Mouse (Mus musculus): ENCODE data around the gene Mgll. TPM values are rescaled to one million over a fixed set of nuclear protein-coding genes. Genes with fewer than 3 reads are reported as not detected.

Gene Mgll
- polyA plus RNA-seq, 1 experiment from 2014 or later = 72.1 TPM

GRCm38 (mm10) chr6:88811396-88811795 is 87.2 kb downstream of the Mgll start:
- 26% methylated on average over 7 of the region's 7 CpGs for WGBS
- Histone ChIP-seq H3K27me3 (replicated peaks) (no peaks in the 10 kb centered on the region), H3K9ac (replicated peaks) (no peak overlapping the region), H3K36me3 (no peaks in the 10 kb centered on the region), H3K4me3 (replicated peaks) (no peak overlapping the region), H3K4me2 (no peak overlapping the region), H3K4me1 (0 out of 2 replicates have a peak, but pooled peaks cover 4% of the 10 kb centered on the region), H3K9me3 (replicated peaks) (no peaks in the 10 kb centered on the region), H3K27ac (replicated peaks) (no peak overlapping the region)
- no peak for ATAC-seq (ENCODE audit: low FRiP score)

- no peaks in the 10 kb centered on the region for H3K27me3 ChIP-seq (replicated peaks)
- H3K36me3 ChIP-seq = no peaks in the 10 kb centered on the region
- ATAC-seq (ENCODE audit: low FRiP score) = no peak
- no peak overlapping the region for H3K9ac ChIP-seq (replicated peaks)
- no peak overlapping the region for H3K27ac ChIP-seq (replicated peaks)
- H3K9me3 ChIP-seq (replicated peaks) = no peaks in the 10 kb centered on the region
- 0 out of 2 replicates have a peak, but pooled peaks cover 4% of the 10 kb centered on the region for H3K4me1 ChIP-seq
- no peak overlapping the region for H3K4me3 ChIP-seq (replicated peaks)
- H3K4me2 ChIP-seq = no peak overlapping the region
- WGBS = 45% methylated on average over 7 of the region's 7 CpGs
Observed at GRCm38 (mm10) chr6:88811880-88812400, 87.7 kb downstream of the Mgll start.

GRCm38 (mm10) chr6:88812886-88813285 is 88.7 kb downstream of the Mgll start:
- Histone ChIP-seq H3K4me2 (no peak overlapping the region), H3K4me3 (replicated peaks) (no peak overlapping the region), H3K36me3 (no peaks in the 10 kb centered on the region), H3K27me3 (replicated peaks) (no peaks in the 10 kb centered on the region), H3K4me1 (0 out of 2 replicates have a peak, but pooled peaks cover 4% of the 10 kb centered on the region), H3K9me3 (replicated peaks) (no peaks in the 10 kb centered on the region), H3K9ac (replicated peaks) (no peak overlapping the region), H3K27ac (replicated peaks) (no peak overlapping the region)
- no peak for ATAC-seq (ENCODE audit: low FRiP score)
- 70% methylated on average over 3 of the region's 3 CpGs for WGBS

- Histone ChIP-seq H3K9ac (replicated peaks) (no peak overlapping the region), H3K4me2 (no peak overlapping the region), H3K4me1 (0 out of 2 replicates have a peak, but pooled peaks cover 4% of the 10 kb centered on the region), H3K36me3 (no peaks in the 10 kb centered on the region), H3K4me3 (replicated peaks) (no peak overlapping the region), H3K27me3 (replicated peaks) (no peaks in the 10 kb centered on the region), H3K27ac (replicated peaks) (no peak overlapping the region), H3K9me3 (replicated peaks) (no peaks in the 10 kb centered on the region)
- WGBS = 88% methylated on average over 10 of the region's 10 CpGs
- no peak for ATAC-seq (ENCODE audit: low FRiP score)
Observed at GRCm38 (mm10) chr6:88813832-88814231, 89.6 kb downstream of the Mgll start.

- no peak overlapping the region for H3K27ac ChIP-seq (replicated peaks)
- no peak overlapping the region for H3K9ac ChIP-seq (replicated peaks)
- H3K4me2 ChIP-seq = no peak overlapping the region
- no peaks in the 10 kb centered on the region for H3K27me3 ChIP-seq (replicated peaks)
- no peaks in the 10 kb centered on the region for H3K36me3 ChIP-seq
- H3K9me3 ChIP-seq (replicated peaks) = no peaks in the 10 kb centered on the region
- H3K4me3 ChIP-seq (replicated peaks) = no peak overlapping the region
- 38% methylated on average over 3 of the region's 3 CpGs for WGBS
- peak; percentile 53 for ATAC-seq (ENCODE audit: low FRiP score)
- H3K4me1 ChIP-seq = 0 out of 2 replicates have a peak, but pooled peaks cover 4% of the 10 kb centered on the region
Observed at GRCm38 (mm10) chr6:88815036-88815435, 90.8 kb downstream of the Mgll start.

- WGBS = 83% methylated on average over 3 of the region's 3 CpGs
Observed at GRCm38 (mm10) chr6:88815489-88815888, 91.3 kb downstream of the Mgll start.

GRCm38 (mm10) chr6:88816913-88817312 is 92.7 kb downstream of the Mgll start:
- no peak for ATAC-seq (ENCODE audit: low FRiP score)
- Histone ChIP-seq H3K9me3 (replicated peaks) (no peaks in the 10 kb centered on the region), H3K27ac (replicated peaks) (no peak overlapping the region), H3K36me3 (no peaks in the 10 kb centered on the region), H3K27me3 (replicated peaks) (no peaks in the 10 kb centered on the region), H3K4me3 (replicated peaks) (no peak overlapping the region), H3K9ac (replicated peaks) (no peak overlapping the region), H3K4me1 (0 out of 2 replicates have a peak, but pooled peaks cover under 1% of the 10 kb centered on the region), H3K4me2 (no peak overlapping the region)
- 79% methylated on average over 3 of the region's 3 CpGs for WGBS

More at GRCm38 (mm10) chr6:88815489-88815888, 91.3 kb downstream of the Mgll start:
- Histone ChIP-seq H3K27me3 (replicated peaks) (no peaks in the 10 kb centered on the region), H3K27ac (replicated peaks) (no peak overlapping the region), H3K4me3 (replicated peaks) (no peak overlapping the region), H3K4me1 (0 out of 2 replicates have a peak, but pooled peaks cover 4% of the 10 kb centered on the region), H3K9me3 (replicated peaks) (no peaks in the 10 kb centered on the region), H3K4me2 (no peak overlapping the region), H3K36me3 (no peaks in the 10 kb centered on the region), H3K9ac (replicated peaks) (no peak overlapping the region)
- no peak for ATAC-seq (ENCODE audit: low FRiP score)

- 64% methylated on average over 3 of the region's 3 CpGs for WGBS
- H3K27me3 ChIP-seq (replicated peaks) = no peaks in the 10 kb centered on the region
- H3K27ac ChIP-seq (replicated peaks) = no peak overlapping the region
- ATAC-seq (ENCODE audit: low FRiP score) = no peak
- no peaks in the 10 kb centered on the region for H3K36me3 ChIP-seq
- H3K9me3 ChIP-seq (replicated peaks) = no peaks in the 10 kb centered on the region
- no peak overlapping the region for H3K9ac ChIP-seq (replicated peaks)
- 0 out of 2 replicates have a peak, but pooled peaks cover 3% of the 10 kb centered on the region for H3K4me1 ChIP-seq
- no peak overlapping the region for H3K4me2 ChIP-seq
- H3K4me3 ChIP-seq (replicated peaks) = no peak overlapping the region
Observed at GRCm38 (mm10) chr6:88820853-88821252, 96.6 kb downstream of the Mgll start.

GRCm38 (mm10) chr6:88821294-88821693 is 97.1 kb downstream of the Mgll start:
- no peak overlapping the region for H3K27ac ChIP-seq (replicated peaks)
- no peak overlapping the region for H3K4me3 ChIP-seq (replicated peaks)
- no peak overlapping the region for H3K4me2 ChIP-seq
- 95% methylated on average over 6 of the region's 6 CpGs for WGBS
- no peaks in the 10 kb centered on the region for H3K27me3 ChIP-seq (replicated peaks)
- H3K4me1 ChIP-seq = peaks cover 3% of the 10 kb centered on the region; the same call in 1 of the 2 replicates
- H3K9me3 ChIP-seq (replicated peaks) = no peaks in the 10 kb centered on the region
- no peak for ATAC-seq (ENCODE audit: low FRiP score)
- no peaks in the 10 kb centered on the region for H3K36me3 ChIP-seq
- no peak overlapping the region for H3K9ac ChIP-seq (replicated peaks)

GRCm38 (mm10) chr6:88821901-88822300 is 97.7 kb downstream of the Mgll start:
- WGBS = 71% methylated on average over 11 of the region's 11 CpGs
- no peak for ATAC-seq (ENCODE audit: low FRiP score)
- H3K9me3 ChIP-seq (replicated peaks) = no peaks in the 10 kb centered on the region
- H3K27me3 ChIP-seq (replicated peaks) = no peaks in the 10 kb centered on the region
- no peak overlapping the region for H3K27ac ChIP-seq (replicated peaks)
- H3K4me3 ChIP-seq (replicated peaks) = no peak overlapping the region
- no peak overlapping the region for H3K4me2 ChIP-seq
- H3K36me3 ChIP-seq = no peaks in the 10 kb centered on the region
- peaks cover 9% of the 10 kb centered on the region for H3K4me1 ChIP-seq
- H3K9ac ChIP-seq (replicated peaks) = no peak overlapping the region

GRCm38 (mm10) chr6:88824183-88824582 is 100.0 kb downstream of the Mgll start:
- Histone ChIP-seq H3K4me3 (replicated peaks) (no peak overlapping the region), H3K9ac (replicated peaks) (no peak overlapping the region), H3K36me3 (no peaks in the 10 kb centered on the region), H3K4me1 (peaks cover 19% of the 10 kb centered on the region), H3K27me3 (replicated peaks) (no peaks in the 10 kb centered on the region), H3K9me3 (replicated peaks) (no peaks in the 10 kb centered on the region), H3K4me2 (no peak overlapping the region), H3K27ac (replicated peaks) (no peak overlapping the region)
- ATAC-seq (ENCODE audit: low FRiP score) = no peak
- 68% methylated on average over 7 of the region's 7 CpGs for WGBS

- H3K27ac ChIP-seq (replicated peaks) = no peak overlapping the region
Observed at GRCm38 (mm10) chr6:88826088-88826487, 101.9 kb downstream of the Mgll start.

More at GRCm38 (mm10) chr6:88826088-88826487, 101.9 kb downstream of the Mgll start:
- Histone ChIP-seq H3K4me3 (replicated peaks) (no peak overlapping the region), H3K9me3 (replicated peaks) (no peaks in the 10 kb centered on the region), H3K36me3 (no peaks in the 10 kb centered on the region), H3K9ac (replicated peaks) (no peak overlapping the region), H3K27me3 (replicated peaks) (no peaks in the 10 kb centered on the region), H3K4me2 (no peak overlapping the region), H3K4me1 (peaks cover 19% of the 10 kb centered on the region)
- WGBS = 55% methylated on average over 3 of the region's 3 CpGs
- ATAC-seq (ENCODE audit: low FRiP score) = no peak

All from neural tube, embryonic 15.5 days (tissue).